Mouse (Mus musculus) left cerebral cortex, adult 9 months (tissue): ENCODE results near the gene Lrrc3b.

Experiments
- DNase-seq, 2 experiments: peaks; one replicate each; pipeline ENCODE4 v3.0.0; 2022; ENCODE audit warnings: low spot score in 2 of 2

The Lrrc3b gene

DNA sequence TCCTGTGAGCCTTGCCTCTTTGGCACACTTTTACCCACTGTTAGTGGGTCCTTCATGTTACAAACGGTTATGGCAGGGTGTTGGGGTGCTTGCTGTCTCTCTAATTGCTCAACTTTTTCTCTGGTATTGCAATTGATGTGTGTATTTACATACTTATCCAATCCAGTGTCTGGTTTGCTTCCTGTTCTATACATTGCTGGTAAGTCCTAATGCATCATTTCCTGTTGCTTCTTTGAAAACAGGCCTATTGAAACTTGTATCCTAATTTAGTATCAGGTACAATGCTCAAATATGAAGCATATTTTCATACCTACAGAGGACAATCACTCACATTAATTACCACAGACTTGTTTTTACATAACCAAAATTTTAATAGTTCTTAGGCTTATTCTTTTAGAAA, 107.4 kb downstream of the Lrrc3b start:
- DNase-seq: no peak

DNA sequence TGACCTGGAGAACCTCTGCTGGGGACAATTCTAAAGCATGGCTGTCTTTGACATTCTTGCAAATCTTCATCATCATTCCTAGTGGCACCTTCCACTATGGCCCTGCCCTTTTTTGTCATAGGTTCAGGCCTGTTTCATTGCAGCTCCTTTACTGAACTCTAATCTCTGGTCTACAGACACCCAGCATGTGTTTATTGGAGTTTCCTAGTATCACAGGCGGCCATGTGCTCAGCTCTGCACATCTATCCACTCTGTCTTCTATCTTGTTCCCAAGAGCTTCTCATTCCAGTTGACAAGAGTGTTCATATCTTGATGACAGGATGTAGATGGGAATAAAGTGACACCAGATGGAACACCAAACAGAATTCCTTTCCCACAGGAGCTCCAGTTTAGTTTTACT, 108.6 kb downstream of the Lrrc3b start:
- no peak for DNase-seq

DNA sequence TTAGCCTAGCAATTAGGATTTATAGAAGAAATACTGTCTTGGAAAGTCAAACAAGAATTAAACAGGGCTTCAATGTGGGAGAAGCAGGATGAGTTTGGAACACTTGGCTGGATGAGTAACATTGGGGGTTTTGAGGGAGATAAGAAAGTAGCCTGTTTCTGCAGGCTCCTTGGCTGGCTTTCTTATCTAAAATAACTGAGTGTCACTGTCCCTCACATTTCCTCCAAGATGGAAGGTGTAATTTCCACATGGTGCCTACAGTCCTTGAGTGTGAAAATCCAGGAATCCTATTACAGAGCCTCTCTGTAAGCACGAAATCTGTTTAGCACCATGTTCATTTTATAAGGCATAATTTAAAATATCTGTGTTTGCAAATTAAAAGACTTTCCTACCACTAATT, 112.9 kb downstream of the Lrrc3b start:
- no peak for DNase-seq

DNA sequence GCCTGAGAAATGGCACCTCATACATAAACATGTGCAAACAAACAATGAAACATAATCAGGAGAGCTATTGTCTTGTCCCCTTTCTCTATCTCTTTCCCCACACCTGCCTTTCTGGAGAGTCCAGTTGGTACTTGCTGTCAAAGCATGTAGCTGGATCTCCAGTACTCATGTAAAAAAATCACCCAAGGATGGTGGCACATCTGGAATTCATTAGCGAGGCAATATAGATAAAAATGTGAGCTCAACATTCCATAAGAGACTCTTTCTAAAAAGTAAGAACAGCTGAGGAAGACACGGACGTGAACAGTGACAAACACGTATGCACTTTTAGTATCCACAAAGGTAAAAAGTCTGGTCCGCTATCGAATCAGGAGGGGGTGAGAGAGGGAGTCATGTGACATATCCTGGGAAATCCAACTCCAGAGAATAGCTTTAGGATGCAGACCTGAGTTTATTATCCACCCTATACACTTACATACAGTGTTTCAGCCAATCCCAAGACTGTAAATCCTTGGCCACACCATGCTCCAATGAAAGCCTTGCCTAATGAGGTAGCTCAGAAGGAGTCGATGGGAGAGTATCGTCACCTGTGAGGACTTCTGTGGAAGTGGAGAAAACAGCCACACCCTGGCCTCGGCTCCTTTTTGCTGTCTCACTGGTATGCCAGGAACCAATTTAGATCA, 116.2 kb downstream of the Lrrc3b start:
- no peak for DNase-seq

DNA sequence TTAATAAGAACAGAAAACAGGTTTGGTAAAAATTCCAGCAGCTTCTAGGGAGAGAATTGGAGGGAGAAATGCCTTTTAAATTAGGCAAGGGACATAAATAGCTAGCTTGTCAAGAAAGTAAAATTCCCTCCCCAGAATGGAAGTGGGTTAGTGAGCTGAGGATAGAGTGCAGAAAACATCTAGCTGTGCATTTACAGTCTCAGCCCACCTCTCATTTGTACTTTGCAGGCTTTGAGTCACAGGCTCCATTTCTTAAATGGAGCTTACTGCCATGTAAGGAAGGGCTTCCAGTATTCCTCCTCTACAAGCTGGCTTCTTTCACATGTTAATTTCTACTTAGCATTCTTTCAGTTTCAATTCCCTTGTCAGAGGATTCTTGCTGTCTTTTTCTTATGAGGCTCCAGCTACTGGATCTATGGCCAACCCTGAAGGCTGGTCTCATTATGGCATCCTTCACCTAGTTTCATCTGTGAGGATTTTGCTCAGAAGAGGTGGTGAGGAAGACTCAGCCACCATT, 119.3 kb downstream of the Lrrc3b start:
- DNase-seq: peak in 1 of 2 experiments; percentile 3

DNA sequence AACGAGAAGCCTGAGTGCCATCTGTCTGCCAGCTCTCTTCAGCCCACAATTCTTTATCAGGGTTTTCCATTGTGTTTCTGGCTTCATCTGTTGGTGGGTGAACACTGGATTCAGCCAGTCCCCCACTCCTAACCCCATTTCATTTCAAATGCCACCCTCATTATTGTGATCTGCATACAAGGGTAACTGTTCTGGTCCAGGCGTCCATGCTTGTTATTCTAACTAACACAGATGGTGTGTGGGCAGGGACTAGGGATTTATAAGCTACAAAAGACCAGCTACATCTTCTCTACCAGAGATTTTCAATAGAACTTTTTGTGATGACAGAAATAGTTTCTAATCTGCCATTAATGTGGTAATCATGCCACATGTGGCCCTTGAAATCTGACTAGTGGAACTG, 130.2 kb downstream of the Lrrc3b start:
- peak in 1 of 2 experiments; percentile 24 for DNase-seq
